Mouse (Mus musculus) midbrain, embryonic 13.5 days (tissue): ENCODE measurements around the gene Atrip. TPM values are rescaled to one million over a fixed set of nuclear protein-coding genes. Genes with fewer than 3 reads are reported as not detected.

Experiments used
- polyA plus RNA-seq: library from polyadenylated mRNA; unstranded; fragments of >200 nt; fragmentation: Nextera tagmentation; extraction: Ambion mirVana; gene quantifications from 2 replicates; pipeline ENCODE4 v1.2.1, GENCODE M21; 2015

Atrip gene
- polyA plus RNA-seq, 1 experiment from 2014 or later, result 31.0 TPM

Other genes starting within 250 kb of the Atrip start
- gene Celsr3, start 247.8 kb downstream of the Atrip start, polyA plus RNA-seq, result 17.7 and 18.0 TPM in 2 replicates
- 11.3 and 12.5 TPM in 2 replicates for gene Slc26a6, start 220.8 kb downstream of the Atrip start, polyA plus RNA-seq
- 0.46 TPM in 1 of 2 replicates, not detected in the other for gene Tmem89, start 159.5 kb downstream of the Atrip start, polyA plus RNA-seq
- gene Uqcrc1, start 137.5 kb downstream of the Atrip start, polyA plus RNA-seq, result 366 and 383 TPM in 2 replicates
- gene Col7a1, start 120.5 kb downstream of the Atrip start, polyA plus RNA-seq, result 1.7 and 1.8 TPM in 2 replicates
- gene Ucn2, start 88.1 kb downstream of the Atrip start, polyA plus RNA-seq, result not detected in 2 replicates
- gene Pfkfb4, start 82.3 kb downstream of the Atrip start, polyA plus RNA-seq, result 24.4 and 30.6 TPM in 2 replicates
- gene Shisa5, start 35.6 kb downstream of the Atrip start, polyA plus RNA-seq, result 43.7 and 44.3 TPM in 2 replicates
- 13.6 and 14.5 TPM in 2 replicates for gene Trex1, start 14.4 kb downstream of the Atrip start, polyA plus RNA-seq
- gene Ccdc51, start 8.4 kb upstream of the Atrip start, polyA plus RNA-seq, result 12.8 and 14.6 TPM in 2 replicates
- gene Tma7, start 8.5 kb upstream of the Atrip start, polyA plus RNA-seq, result 724 and 757 TPM in 2 replicates
- 28.2 and 33.3 TPM in 2 replicates for gene Plxnb1, start 21.3 kb upstream of the Atrip start, polyA plus RNA-seq
- gene Fbxw21, start 87.9 kb upstream of the Atrip start, polyA plus RNA-seq, result not detected in 2 replicates
- not detected in 2 replicates for gene Fbxw13, start 121.9 kb upstream of the Atrip start, polyA plus RNA-seq
- not detected in 2 replicates for gene Fbxw20, start 160.6 kb upstream of the Atrip start, polyA plus RNA-seq
- not detected in 2 replicates for gene Fbxw14, start 213.6 kb upstream of the Atrip start, polyA plus RNA-seq